Mouse (Mus musculus) hindbrain, embryonic 11.5 days (tissue): ENCODE measurements around the gene Usp7. TPM values are rescaled to one million over a fixed set of nuclear protein-coding genes. Genes with fewer than 3 reads are reported as not detected.

Experiments used
- ATAC-seq: fragments of 200-750 bp; cut with Nextera tagmentation; 2 replicates; pipeline ENCODE4 v1.8.0; 2017; ENCODE audit warnings: mild to moderate bottlenecking, moderate TSS enrichment, moderate library complexity; ENCODE audit not compliant: low FRiP score
- DNase-seq: peaks from one replicate; pipeline ENCODE4 v3.0.0-alpha.2; 2015; ENCODE audit warnings: low spot score
- H3K27ac ChIP-seq: fragments of 300-500 bp; sonication (generic); 2 replicates; pipeline ENCODE4 v1.5.1; 2014; ENCODE audit warnings: mild to moderate bottlenecking, low read depth, low read length
- H3K27me3 ChIP-seq: fragments of 300-500 bp; sonication (generic); 2 replicates; pipeline ENCODE4 v1.6.1; 2014; ENCODE audit warnings: mild to moderate bottlenecking, low read length, moderate library complexity, mixed read lengths; ENCODE audit not compliant: control insufficient read depth, insufficient read depth
- H3K36me3 ChIP-seq: fragments of 300-500 bp; sonication (generic); 2 replicates; pipeline ENCODE4 v1.6.1; 2014; ENCODE audit warnings: mild to moderate bottlenecking, low read length, moderate library complexity, mixed read lengths; ENCODE audit not compliant: control insufficient read depth, insufficient read depth
- H3K4me1 ChIP-seq: fragments of 300-500 bp; sonication (generic); replicated peaks from 2 replicates; pipeline ENCODE4 v1.6.1; 2014; ENCODE audit warnings: low read length, mixed read lengths; ENCODE audit not compliant: control insufficient read depth, insufficient read depth
- H3K4me2 ChIP-seq: fragments of 300-500 bp; sonication (generic); replicated peaks from 2 replicates; pipeline ENCODE4 v1.6.1; 2014; ENCODE audit warnings: mild to moderate bottlenecking, low read depth, low read length
- H3K4me3 ChIP-seq: fragments of 300-500 bp; sonication (generic); 2 replicates; pipeline ENCODE4 v1.5.1; 2014; ENCODE audit warnings: low read depth, low read length
- H3K9ac ChIP-seq: fragments of 300-500 bp; sonication (generic); 2 replicates; pipeline ENCODE4 v1.6.1; 2014; ENCODE audit warnings: low read depth, low read length
- H3K9me3 ChIP-seq: fragments of 300-500 bp; sonication (generic); 2 replicates; pipeline ENCODE4 v1.6.1; 2016; ENCODE audit warnings: low read length; ENCODE audit not compliant: control insufficient read depth
- WGBS: fragments of 180-500 bp; shearing (Covaris S2); extraction: QIAGEN DNeasy Blood & Tissue Kit; methylation state at CpG from one replicate; pipeline ENCODE4 v1.1.7; 2014; 5-methylcytosine and 5-hydroxymethylcytosine counted together
- polyA plus RNA-seq: library from polyadenylated mRNA; unstranded; fragments of >200 nt; fragmentation: Nextera tagmentation; extraction: Ambion mirVana; gene quantifications from 2 replicates; pipeline ENCODE4 v1.2.1, GENCODE M21; 2014

Usp7 gene
- polyA plus RNA-seq, 1 experiment from 2014 or later: 51.9 TPM

GRCm38 (mm10) chr16:8794952-8795351 is 2.8 kb upstream of the Usp7 start:
- no peaks in the 10 kb centered on the region for H3K27me3 ChIP-seq
- no peak overlapping the region for H3K9ac ChIP-seq
- ATAC-seq: no peak
- H3K4me3 ChIP-seq: no peak overlapping the region
- no peaks in the 10 kb centered on the region for H3K4me1 ChIP-seq
- WGBS: 10% methylated on average over 3 of the region's 3 CpGs
- H3K4me2 ChIP-seq: no peak overlapping the region
- H3K27ac ChIP-seq: no peak overlapping the region
- H3K36me3 ChIP-seq: no peaks in the 10 kb centered on the region
- H3K9me3 ChIP-seq: no peaks in the 10 kb centered on the region
- DNase-seq: no peak

GRCm38 (mm10) chr16:8790886-8791285 is 1.2 kb downstream of the Usp7 start:
- Histone ChIP-seq H3K27ac (no peak overlapping the region), H3K4me1 (no peaks in the 10 kb centered on the region), H3K4me2 (no peak overlapping the region), H3K4me3 (no peak overlapping the region), H3K9me3 (no peaks in the 10 kb centered on the region), H3K36me3 (no peaks in the 10 kb centered on the region), H3K9ac (no peak overlapping the region), H3K27me3 (no peaks in the 10 kb centered on the region)
- ATAC-seq: no peak
- DNase-seq: no peak
- 90% methylated on average over 4 of the region's 4 CpGs for WGBS

- H3K9ac ChIP-seq: no peak overlapping the region
- no peak overlapping the region for H3K27ac ChIP-seq
Measured at GRCm38 (mm10) chr16:8784753-8785152, 7.4 kb downstream of the Usp7 start.

DNA sequence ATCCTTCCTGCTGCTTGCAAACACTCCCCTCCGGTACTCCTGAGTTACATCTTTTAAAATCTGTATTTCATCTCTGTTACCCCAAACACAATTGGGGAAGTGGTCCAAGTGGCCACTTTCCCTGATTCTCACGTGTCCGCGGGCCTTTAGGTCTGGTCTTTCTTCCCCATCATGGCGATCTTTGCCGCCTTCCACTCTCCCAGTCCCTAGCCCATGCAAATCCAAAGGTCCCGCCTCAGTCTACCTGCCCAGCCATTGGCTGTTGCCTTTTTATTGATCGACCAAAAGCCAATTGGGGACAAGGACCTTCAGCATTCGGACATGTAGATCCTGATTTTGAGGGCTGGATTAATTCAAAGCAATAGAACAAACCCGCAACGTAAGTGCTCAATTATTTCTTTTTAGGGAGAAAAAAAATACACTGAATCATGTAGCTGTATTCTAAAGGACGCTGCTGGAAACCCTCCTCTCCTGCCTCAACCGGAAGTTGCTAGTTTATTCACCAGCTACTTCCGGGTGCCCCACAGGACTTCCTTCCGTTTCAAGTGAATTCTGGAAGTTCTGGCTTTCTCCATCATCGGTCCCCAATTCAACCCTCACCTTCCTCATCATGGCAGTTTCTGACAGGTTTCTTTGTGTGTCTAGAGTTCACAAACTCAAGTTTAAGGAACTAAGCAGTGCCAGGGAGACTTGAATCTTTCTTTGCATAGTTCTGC is 8.8 kb downstream of the Usp7 start:
- H3K4me2 ChIP-seq: no peak overlapping the region
- H3K27me3 ChIP-seq: no peaks in the 10 kb centered on the region
- WGBS: 86% methylated on average over 16 of the region's 16 CpGs
- no peaks in the 10 kb centered on the region for H3K36me3 ChIP-seq
- H3K9ac ChIP-seq: no peak overlapping the region
- DNase-seq (no peak), ATAC-seq (no peak)
- no peak overlapping the region for H3K4me3 ChIP-seq
- H3K27ac ChIP-seq: no peak overlapping the region
- H3K4me1 ChIP-seq: no peaks in the 10 kb centered on the region
- H3K9me3 ChIP-seq: no peaks in the 10 kb centered on the region

More at GRCm38 (mm10) chr16:8784753-8785152, 7.4 kb downstream of the Usp7 start:
- Histone ChIP-seq H3K36me3 (no peaks in the 10 kb centered on the region), H3K4me3 (no peak overlapping the region), H3K27me3 (no peaks in the 10 kb centered on the region), H3K4me1 (no peaks in the 10 kb centered on the region), H3K4me2 (no peak overlapping the region), H3K9me3 (no peaks in the 10 kb centered on the region)
- 73% methylated on average over 3 of the region's 3 CpGs for WGBS
- DNase-seq (no peak), ATAC-seq (no peak)

DNA sequence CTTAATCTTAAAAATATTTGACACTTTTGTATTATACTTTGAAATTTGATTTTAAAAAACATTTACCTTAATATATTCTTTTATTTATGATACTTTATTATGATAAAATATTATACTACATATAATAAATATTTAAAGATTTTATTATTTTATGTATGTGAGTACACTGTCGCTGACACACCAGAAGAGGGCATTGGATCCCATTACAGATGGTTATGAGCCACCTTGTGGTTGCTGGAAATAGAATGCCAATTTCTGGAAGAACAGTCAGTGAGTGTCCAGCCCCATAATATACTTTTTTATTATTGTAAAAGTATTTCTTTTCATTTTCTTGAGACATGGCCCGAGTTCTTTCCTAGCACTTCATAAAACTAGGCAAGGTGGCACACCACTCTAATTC is 10.4 kb downstream of the Usp7 start:
- Histone ChIP-seq H3K36me3 (no peaks in the 10 kb centered on the region), H3K4me2 (no peak overlapping the region), H3K9ac (no peak overlapping the region), H3K4me1 (no peaks in the 10 kb centered on the region), H3K9me3 (no peaks in the 10 kb centered on the region), H3K27ac (no peak overlapping the region), H3K4me3 (no peak overlapping the region), H3K27me3 (no peaks in the 10 kb centered on the region)
- ATAC-seq (no peak), DNase-seq (no peak)
- 83% methylated on average over 2 of the region's 2 CpGs for WGBS

GRCm38 (mm10) chr16:8781191-8781590 is 10.9 kb downstream of the Usp7 start:
- Histone ChIP-seq H3K4me1 (no peaks in the 10 kb centered on the region), H3K27me3 (no peaks in the 10 kb centered on the region), H3K36me3 (no peaks in the 10 kb centered on the region), H3K4me2 (no peak overlapping the region), H3K9me3 (no peaks in the 10 kb centered on the region), H3K9ac (no peak overlapping the region), H3K4me3 (no peak overlapping the region), H3K27ac (no peak overlapping the region)
- no peak for ATAC-seq
- 66% methylated on average over 6 of the region's 6 CpGs for WGBS
- DNase-seq: no peak

- Histone ChIP-seq H3K4me3 (no peak overlapping the region), H3K4me2 (no peak overlapping the region), H3K27me3 (no peaks in the 10 kb centered on the region), H3K9me3 (no peaks in the 10 kb centered on the region), H3K27ac (no peak overlapping the region), H3K36me3 (no peaks in the 10 kb centered on the region), H3K9ac (no peak overlapping the region), H3K4me1 (no peaks in the 10 kb centered on the region)
- 94% methylated on average over 3 of the region's 3 CpGs for WGBS
- DNase-seq (no peak), ATAC-seq (no peak)
Measured at GRCm38 (mm10) chr16:8780187-8780586, 11.9 kb downstream of the Usp7 start.

- DNase-seq (no peak), ATAC-seq (no peak)
- H3K9ac ChIP-seq: no peak overlapping the region
- H3K27me3 ChIP-seq: no peaks in the 10 kb centered on the region
- H3K4me3 ChIP-seq: no peak overlapping the region
- H3K27ac ChIP-seq: no peak overlapping the region
- no peak overlapping the region for H3K4me2 ChIP-seq
- H3K4me1 ChIP-seq: no peaks in the 10 kb centered on the region
- H3K9me3 ChIP-seq: no peaks in the 10 kb centered on the region
- H3K36me3 ChIP-seq: no peaks in the 10 kb centered on the region
Measured at GRCm38 (mm10) chr16:8778697-8779096, 13.4 kb downstream of the Usp7 start.

DNA sequence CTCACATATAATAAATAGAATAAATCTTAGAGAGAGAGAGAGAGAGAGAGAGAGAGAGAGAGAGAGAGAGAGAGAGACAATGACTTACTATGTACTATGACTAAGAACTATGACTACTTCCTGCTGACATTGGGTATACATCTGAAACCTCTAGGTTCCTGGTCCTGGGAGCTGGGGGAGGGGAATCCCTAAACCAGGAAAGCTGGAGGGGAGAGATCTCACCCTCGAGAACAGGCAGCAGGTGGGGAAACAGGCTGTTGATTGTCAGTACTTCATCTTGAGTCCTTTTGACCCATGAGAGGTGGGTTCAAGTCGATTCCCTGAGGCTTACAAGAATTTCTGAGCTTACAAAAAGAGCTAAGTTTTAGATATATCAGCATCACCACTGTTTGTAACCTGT is 14.9 kb downstream of the Usp7 start:
- ATAC-seq (no peak), DNase-seq (no peak)
- Histone ChIP-seq H3K9me3 (no peaks in the 10 kb centered on the region), H3K4me2 (no peak overlapping the region), H3K4me1 (no peaks in the 10 kb centered on the region), H3K27me3 (no peaks in the 10 kb centered on the region), H3K9ac (no peak overlapping the region), H3K27ac (no peak overlapping the region), H3K36me3 (no peaks in the 10 kb centered on the region), H3K4me3 (no peak overlapping the region)
- whole genome bisulfite sequencing: 67% methylated on average over 2 of the region's 2 CpGs
